Mouse (Mus musculus) bone marrow, adult 2 months (tissue): ENCODE measurements around the gene 4933405L10Rik. TPM values are rescaled to one million over a fixed set of nuclear protein-coding genes. Genes with fewer than 3 reads are reported as not detected.
A peak's percentile ranks its signal among the peaks of the same experiment; 100 is the strongest.

Experiments
- H3K27ac ChIP-seq: fragments of 200-500 bp; 2 replicates; pipeline ENCODE4 v1.5.1; 2012; ENCODE audit warnings: low read depth, mild to moderate bottlenecking, control low read depth, inconsistent platforms, low read length; ENCODE audit not compliant: control insufficient read depth, poor library complexity, insufficient read depth
- H3K4me1 ChIP-seq: fragments of 200-500 bp; 2 replicates; pipeline ENCODE4 v1.6.1; 2011; ENCODE audit warnings: low read length; ENCODE audit not compliant: control insufficient read depth, insufficient read depth
- H3K4me3 ChIP-seq: fragments of 200-500 bp; replicated peaks from 2 replicates; pipeline ENCODE3; 2011; ENCODE audit warnings: mild to moderate bottlenecking, low read depth, low read length, control low read depth; ENCODE audit not compliant: control insufficient read depth
- CTCF ChIP-seq: fragments of 200-500 bp; IDR thresholded peaks from 2 replicates; pipeline ENCODE4 v1.5.1; 2011; ENCODE audit warnings: low read length, control low read depth; ENCODE audit not compliant: control insufficient read depth, insufficient read depth
- POLR2A ChIP-seq: fragments of 200-500 bp; IDR thresholded peaks from 2 replicates; pipeline ENCODE4 v1.6.1; 2011; ENCODE audit warnings: low read depth, mild to moderate bottlenecking, control low read depth, low read length, borderline replicate concordance; ENCODE audit not compliant: control insufficient read depth
- WGBS: fragments of 180-500 bp; shearing (Covaris S2); methylation state at CpG from one replicate; pipeline ENCODE4 v1.1.7; 2018; 5-methylcytosine and 5-hydroxymethylcytosine counted together
- polyA plus RNA-seq: library from polyadenylated mRNA; stranded (reverse); fragments of >200 nt; gene quantifications from 2 replicates; pipeline ENCODE4 v1.2.4, GENCODE M21; 2011; ENCODE audit warnings: low replicate concordance; ENCODE audit not compliant: missing spikeins, insufficient read depth, insufficient read length

Gene 4933405L10Rik
- polyA plus RNA-seq, 1 experiment: not detected

DNA sequence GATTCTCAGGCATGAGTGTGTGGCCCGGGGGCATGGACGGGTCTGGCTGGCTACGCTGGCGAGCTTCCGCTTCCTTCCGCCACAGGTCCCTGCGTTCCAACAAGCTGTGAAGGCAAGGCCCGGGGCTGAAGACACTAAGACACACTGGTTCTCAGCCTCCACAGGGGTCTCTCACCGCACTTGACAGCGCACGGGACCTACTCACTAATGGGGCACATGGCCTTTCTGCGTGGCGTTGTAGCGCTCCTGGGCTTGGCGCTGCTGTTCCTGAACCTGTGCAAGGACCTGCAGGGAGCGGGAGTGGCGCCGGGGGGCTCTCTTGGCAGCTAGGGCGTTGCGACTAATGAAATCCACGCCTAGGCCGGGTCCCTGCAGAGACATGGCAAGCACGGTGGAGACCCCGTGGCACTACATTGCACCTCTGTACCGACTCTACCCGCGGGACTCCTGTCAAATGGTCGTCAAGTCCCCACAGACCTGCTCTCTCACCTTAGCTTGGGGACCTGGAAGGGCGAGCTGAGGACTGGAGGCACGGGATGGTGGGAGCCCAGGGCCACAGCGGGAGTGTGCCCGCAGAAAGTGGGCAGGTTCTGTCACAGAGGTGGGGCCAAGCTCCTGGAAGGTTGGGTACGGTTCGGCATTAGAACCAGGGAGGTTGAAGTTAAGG is 3.2 kb upstream of the 4933405L10Rik start:
- TF ChIP-seq POLR2A (no peak), CTCF (no peak)
- H3K27ac ChIP-seq: no peak overlapping the region
- 94% methylated on average over 34 of the region's 34 CpGs for WGBS
- H3K4me3 ChIP-seq: no peak overlapping the region
- peaks cover 7% of the 10 kb centered on the region; the same call in 1 of the 2 replicates for H3K4me1 ChIP-seq

- WGBS: 84% methylated on average over 6 of the region's 6 CpGs
- TF ChIP-seq CTCF (no peak), POLR2A (no peak)
- Histone ChIP-seq H3K4me1 (peaks cover 7% of the 10 kb centered on the region; the same call in 1 of the 2 replicates), H3K4me3 (no peak overlapping the region), H3K27ac (no peak overlapping the region)
These were observed 2.5 kb upstream of the 4933405L10Rik start for GRCm38 (mm10) chr8:105704955-105705354.

- H3K4me3 ChIP-seq: no peak overlapping the region
- WGBS: 86% methylated on average over 12 of the region's 12 CpGs
These were observed 1.0 kb upstream of the 4933405L10Rik start for GRCm38 (mm10) chr8:105706426-105706825.

GRCm38 (mm10) chr8:105708675-105709074 is 1.2 kb downstream of the 4933405L10Rik start:
- Histone ChIP-seq H3K4me3 (no peak overlapping the region), H3K27ac (no peak overlapping the region), H3K4me1 (peaks cover 5% of the 10 kb centered on the region; the same call in 1 of the 2 replicates)
- 89% methylated on average over 8 of the region's 8 CpGs for WGBS
- TF ChIP-seq CTCF (no peak), POLR2A (no peak)

More at GRCm38 (mm10) chr8:105706426-105706825, 1.0 kb upstream of the 4933405L10Rik start:
- Histone ChIP-seq H3K4me1 (peaks cover 7% of the 10 kb centered on the region; the same call in 1 of the 2 replicates), H3K27ac (no peak overlapping the region)
- no peak for TF ChIP-seq CTCF
- TF ChIP-seq POLR2A: no peak

- Histone ChIP-seq H3K27ac (no peak overlapping the region), H3K4me1 (peaks cover 5% of the 10 kb centered on the region; the same call in 1 of the 2 replicates), H3K4me3 (no peak overlapping the region)
- 85% methylated on average over 13 of the region's 14 CpGs for WGBS
- TF ChIP-seq CTCF (no peak), POLR2A (no peak)
These were observed 1.9 kb downstream of the 4933405L10Rik start for GRCm38 (mm10) chr8:105709317-105709716.

DNA sequence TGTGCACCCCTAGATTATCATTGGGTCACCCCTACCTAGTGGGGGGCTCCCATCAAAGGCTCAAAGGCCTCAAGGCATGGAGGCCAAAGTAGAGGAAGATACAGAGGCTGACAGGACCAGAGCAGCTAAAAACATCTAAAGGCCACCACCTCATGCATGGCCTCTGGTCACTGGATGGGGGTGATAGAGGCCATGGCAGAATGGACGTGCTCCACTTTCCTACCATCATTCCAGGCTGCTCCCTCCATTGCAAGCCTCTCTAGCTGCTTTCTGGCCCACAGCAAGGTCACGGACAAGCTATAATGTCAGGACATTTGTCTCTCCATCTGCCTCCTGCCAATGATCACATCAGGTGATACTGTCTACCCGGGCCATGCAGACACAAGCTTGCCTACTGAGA is 4.8 kb downstream of the 4933405L10Rik start:
- TF ChIP-seq CTCF: no peak
- TF ChIP-seq POLR2A: no peak
- 72% methylated on average over 3 of the region's 3 CpGs for WGBS

GRCm38 (mm10) chr8:105714139-105714538 is 6.7 kb downstream of the 4933405L10Rik start:
- H3K4me1 ChIP-seq: no peaks in the 10 kb centered on the region; the same call in 1 of the 2 replicates
- no peak overlapping the region for H3K4me3 ChIP-seq
- no peak overlapping the region for H3K27ac ChIP-seq
- peak; percentile 92 for TF ChIP-seq CTCF
- TF ChIP-seq POLR2A: no peak
- 2% methylated on average over 3 of the region's 3 CpGs for WGBS

More for the DNA sequence above, 4.8 kb downstream of the 4933405L10Rik start:
- Histone ChIP-seq H3K27ac (no peak overlapping the region), H3K4me1 (peaks cover 3% of the 10 kb centered on the region; the same call in 1 of the 2 replicates), H3K4me3 (no peak overlapping the region)

DNA sequence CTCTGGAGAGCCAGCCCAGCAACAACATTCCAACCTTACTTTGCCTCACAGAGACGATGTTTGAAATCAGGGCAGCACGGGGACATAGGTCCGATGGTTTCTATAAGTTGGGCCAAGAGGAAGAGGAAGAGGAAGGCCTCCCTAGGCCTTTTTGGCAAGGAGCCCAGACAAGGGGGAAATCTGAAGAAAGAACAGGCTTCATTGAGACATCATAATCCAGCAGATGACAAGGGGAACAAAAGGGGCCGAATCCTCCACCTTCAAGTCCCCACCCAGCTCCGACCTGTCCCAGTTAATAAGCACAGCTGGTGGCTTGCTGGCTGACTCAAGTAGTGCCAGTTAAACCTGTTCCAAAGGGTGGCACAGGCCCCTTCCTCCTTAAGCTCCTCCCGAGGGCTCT is 7.6 kb downstream of the 4933405L10Rik start:
- Histone ChIP-seq H3K4me3 (no peak overlapping the region), H3K27ac (peak overlapping the region; percentile 32), H3K4me1 (no peaks in the 10 kb centered on the region; the same call in 1 of the 2 replicates)
- TF ChIP-seq CTCF: no peak
- TF ChIP-seq POLR2A: no peak
- 12% methylated on average over 6 of the region's 6 CpGs for WGBS

DNA sequence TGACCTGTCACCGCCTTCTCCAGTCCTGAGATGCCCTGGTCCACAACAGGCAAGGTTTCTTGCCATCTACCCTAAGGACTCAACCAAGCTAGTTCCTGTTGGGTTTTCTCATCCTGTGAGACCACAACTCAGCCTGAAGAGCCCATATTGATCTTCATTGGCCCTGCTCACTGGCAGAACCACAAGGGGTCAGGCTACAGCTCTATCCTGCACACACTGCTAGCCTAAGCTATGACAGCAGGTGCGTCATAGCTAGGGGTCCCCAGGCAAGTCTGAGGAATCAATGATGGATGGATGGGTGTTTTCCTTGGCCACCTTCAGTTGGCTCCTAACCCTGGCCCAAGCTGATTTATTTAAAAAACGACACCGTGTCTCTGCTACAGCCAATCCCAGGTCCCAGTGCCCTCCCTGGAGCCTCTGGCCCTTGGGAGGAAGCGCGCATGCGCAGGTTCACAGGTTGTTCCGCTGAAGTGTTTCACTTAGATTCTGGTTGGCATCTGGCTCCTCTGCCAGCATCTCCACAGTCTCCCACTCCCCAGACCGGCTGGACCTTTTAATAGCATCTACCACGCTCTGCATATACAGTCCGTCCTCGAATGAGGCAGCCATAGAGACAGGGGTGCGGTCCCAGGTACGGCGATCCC is 9.0 kb downstream of the 4933405L10Rik start:
- Histone ChIP-seq H3K4me3 (no peak overlapping the region), H3K4me1 (no peaks in the 10 kb centered on the region; the same call in 1 of the 2 replicates), H3K27ac (no peak overlapping the region)
- 93% methylated on average over 15 of the region's 15 CpGs for WGBS
- TF ChIP-seq POLR2A: no peak
- TF ChIP-seq CTCF: no peak
